Mouse (Mus musculus): ENCODE data around the gene Gabarap. TPM values are rescaled to one million over a fixed set of nuclear protein-coding genes. Genes with fewer than 3 reads are reported as not detected.

Gene Gabarap
- total and polyA plus RNA-seq, 3 experiments = 132 to 241 TPM; not detected in 1

DNA sequence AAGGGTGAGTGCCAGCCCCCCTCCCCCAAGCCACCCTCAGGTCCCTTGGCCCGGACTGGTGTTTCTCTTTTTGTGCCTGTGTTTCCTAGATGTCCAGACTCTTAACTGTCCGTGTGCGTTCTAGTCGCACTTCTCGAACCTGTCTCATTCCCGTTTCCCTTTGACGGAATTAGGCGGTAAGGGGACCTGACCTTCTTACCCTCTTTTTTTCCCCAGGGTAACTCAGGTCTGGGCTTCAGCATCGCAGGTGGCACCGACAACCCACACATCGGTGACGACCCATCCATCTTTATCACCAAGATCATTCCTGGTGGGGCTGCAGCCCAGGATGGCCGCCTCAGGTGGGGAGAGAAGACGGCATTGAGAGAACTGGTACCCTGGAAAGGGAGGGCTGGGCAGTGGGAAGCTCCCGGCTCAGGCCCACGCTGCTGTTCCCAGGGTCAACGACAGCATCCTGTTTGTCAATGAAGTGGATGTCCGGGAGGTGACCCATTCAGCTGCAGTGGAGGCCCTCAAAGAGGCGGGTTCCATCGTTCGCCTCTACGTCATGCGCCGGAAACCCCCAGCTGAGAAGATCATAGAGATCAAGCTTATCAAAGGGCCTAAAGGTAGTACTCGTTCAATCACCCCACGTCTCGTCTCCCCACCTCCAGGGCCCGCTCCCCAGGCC is 39.8 kb downstream of the Gabarap start:
- Histone ChIP-seq H3K4me1 (ENCODE audit: control insufficient read depth in 1 of 2, insufficient read depth in 2 of 2, low read length in 2 of 2) (peaks cover 0 to 9% of the 10 kb centered on the region in 2 experiments; a peak in 2 of 4 replicates), H3K27ac (ENCODE audit: control insufficient read depth, low read depth, low read length) (no peak overlapping the region), H3K27me3 (ENCODE audit: control insufficient read depth in 1 of 2, insufficient read depth in 2 of 2, low read length in 2 of 2) (no peaks in the 10 kb centered on the region), H3K4me3 (ENCODE audit: control insufficient read depth in 1 of 2, insufficient read depth in 1 of 2, low read depth in 2 of 2, low read length in 2 of 2) (no peak overlapping the region), H3K9ac (ENCODE audit: control insufficient read depth, low read depth, low read length, poor library complexity, severe bottlenecking) (no peak overlapping the region), H3K9me3 (replicated peaks; ENCODE audit: insufficient read depth, low read length) (no peaks in the 10 kb centered on the region), H3K79me2 (ENCODE audit: control insufficient read depth, insufficient read depth, low read length, poor library complexity) (no peaks in the 10 kb centered on the region), H3K36me3 (ENCODE audit: control insufficient read depth in 1 of 2, insufficient read depth in 2 of 2, low read length in 2 of 2) (peaks cover 0 to 3% of the 10 kb centered on the region in 2 experiments; a peak in 2 of 4 replicates)
- no peak for DNase-seq (ENCODE audit: low read depth, low spot score)
- no peak for TF ChIP-seq MAZ (IDR thresholded peaks at IDR 0.05; ENCODE audit: low read depth, low read length)

DNA sequence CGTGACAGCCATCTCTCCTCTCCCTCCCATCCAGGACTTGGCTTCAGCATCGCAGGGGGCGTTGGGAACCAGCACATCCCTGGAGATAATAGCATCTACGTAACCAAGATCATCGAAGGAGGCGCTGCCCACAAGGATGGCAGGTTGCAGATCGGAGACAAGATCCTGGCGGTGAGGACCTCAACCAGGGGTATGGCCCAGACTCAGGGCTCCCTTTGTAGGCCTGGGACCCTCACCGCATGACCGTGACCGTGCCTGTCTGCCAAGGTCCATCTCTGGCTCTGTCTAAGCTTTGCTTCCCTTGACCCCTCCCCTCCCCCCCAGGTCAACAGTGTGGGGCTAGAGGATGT is 40.4 kb downstream of the Gabarap start:
- Histone ChIP-seq H3K27me3 (ENCODE audit: control insufficient read depth in 1 of 2, insufficient read depth in 2 of 2, low read length in 2 of 2) (no peaks in the 10 kb centered on the region), H3K27ac (ENCODE audit: control insufficient read depth, low read depth, low read length) (no peak overlapping the region), H3K9ac (ENCODE audit: control insufficient read depth, low read depth, low read length, poor library complexity, severe bottlenecking) (no peak overlapping the region), H3K4me3 (ENCODE audit: control insufficient read depth in 1 of 2, insufficient read depth in 1 of 2, low read depth in 2 of 2, low read length in 2 of 2) (no peak overlapping the region), H3K36me3 (ENCODE audit: control insufficient read depth in 1 of 2, insufficient read depth in 2 of 2, low read length in 2 of 2) (peaks cover 0 to 3% of the 10 kb centered on the region in 2 experiments; a peak in 2 of 4 replicates), H3K4me1 (ENCODE audit: control insufficient read depth in 1 of 2, insufficient read depth in 2 of 2, low read length in 2 of 2) (peaks cover 0 to 9% of the 10 kb centered on the region in 2 experiments; a peak in 2 of 4 replicates), H3K79me2 (ENCODE audit: control insufficient read depth, insufficient read depth, low read length, poor library complexity) (no peaks in the 10 kb centered on the region), H3K9me3 (replicated peaks; ENCODE audit: insufficient read depth, low read length) (no peaks in the 10 kb centered on the region)
- no peak for TF ChIP-seq BHLHE40 (IDR thresholded peaks at IDR 0.05; ENCODE audit: borderline replicate concordance, low read depth, low read length)
- no peak for DNase-seq (ENCODE audit: low read depth, low spot score)

DNA sequence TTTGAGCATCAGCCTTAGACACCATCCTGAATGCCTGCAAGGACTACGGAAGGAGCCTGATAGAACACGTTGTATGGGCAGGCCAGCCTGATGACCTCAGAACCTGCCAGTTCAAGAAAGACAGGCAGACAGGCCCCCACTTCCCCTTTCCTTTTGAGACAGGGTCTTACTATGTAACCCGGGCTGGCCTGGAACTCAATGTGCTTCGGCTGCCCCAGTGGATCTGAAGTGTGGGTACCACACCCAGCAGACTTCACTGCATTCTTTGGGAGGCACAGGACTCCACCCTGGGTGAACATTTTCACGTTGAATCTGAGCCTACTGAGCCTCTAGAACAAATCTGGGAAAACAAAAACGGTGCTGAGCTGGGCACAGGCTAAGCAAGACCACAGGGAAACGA is 47.2 kb downstream of the Gabarap start:
- Histone ChIP-seq H3K79me2 (ENCODE audit: control insufficient read depth, insufficient read depth, low read length, poor library complexity) (no peaks in the 10 kb centered on the region), H3K36me3 (ENCODE audit: control insufficient read depth in 1 of 2, insufficient read depth in 2 of 2, low read length in 2 of 2) (no peaks in the 10 kb centered on the region), H3K27ac (ENCODE audit: control insufficient read depth, low read depth, low read length) (no peak overlapping the region), H3K9me3 (replicated peaks; ENCODE audit: insufficient read depth, low read length) (no peaks in the 10 kb centered on the region), H3K4me1 (ENCODE audit: control insufficient read depth in 1 of 2, insufficient read depth in 2 of 2, low read length in 2 of 2) (no peaks in the 10 kb centered on the region), H3K9ac (ENCODE audit: control insufficient read depth, low read depth, low read length, poor library complexity, severe bottlenecking) (no peak overlapping the region), H3K27me3 (ENCODE audit: control insufficient read depth in 1 of 2, insufficient read depth in 2 of 2, low read length in 2 of 2) (no peaks in the 10 kb centered on the region), H3K4me3 (ENCODE audit: control insufficient read depth in 1 of 2, insufficient read depth in 1 of 2, low read depth in 2 of 2, low read length in 2 of 2) (no peak overlapping the region)
- TF ChIP-seq MAFK (IDR thresholded peaks at IDR 0.05; ENCODE audit: borderline replicate concordance, low read depth, low read length) = no peak
- no peak for TF ChIP-seq BHLHE40 (IDR thresholded peaks at IDR 0.05; ENCODE audit: borderline replicate concordance, low read depth, low read length)
- TF ChIP-seq MAZ (IDR thresholded peaks at IDR 0.05; ENCODE audit: low read depth, low read length) = no peak
- no peak for TF ChIP-seq NRF1 (IDR thresholded peaks at IDR 0.05; ENCODE audit: insufficient read depth, low read depth, low read length, poor library complexity, severe bottlenecking)
- DNase-seq (ENCODE audit: low read depth, low spot score) = no peak

DNA sequence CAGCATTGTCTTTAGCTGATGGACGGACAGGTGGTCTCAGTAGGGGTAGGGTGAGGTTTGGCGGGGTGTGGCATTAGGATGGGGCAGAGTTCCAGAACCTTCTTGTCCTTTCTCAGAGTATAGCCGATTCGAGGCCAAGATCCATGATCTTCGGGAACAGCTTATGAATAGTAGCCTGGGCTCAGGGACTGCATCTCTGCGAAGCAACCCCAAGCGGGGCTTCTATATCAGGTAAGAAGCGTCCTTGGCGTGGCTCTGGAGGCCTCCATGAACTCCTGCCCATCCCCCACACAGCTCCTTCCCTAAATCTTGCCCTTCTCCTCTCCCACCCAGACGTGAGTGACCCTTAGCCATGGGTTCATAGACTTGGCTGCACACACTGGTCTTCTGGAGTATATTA is 48.7 kb downstream of the Gabarap start:
- Histone ChIP-seq H3K4me1 (ENCODE audit: control insufficient read depth in 1 of 2, insufficient read depth in 2 of 2, low read length in 2 of 2) (no peaks in the 10 kb centered on the region), H3K36me3 (ENCODE audit: control insufficient read depth in 1 of 2, insufficient read depth in 2 of 2, low read length in 2 of 2) (no peaks in the 10 kb centered on the region), H3K27ac (ENCODE audit: control insufficient read depth, low read depth, low read length) (no peak overlapping the region), H3K4me3 (ENCODE audit: control insufficient read depth in 1 of 2, insufficient read depth in 1 of 2, low read depth in 2 of 2, low read length in 2 of 2) (no peak overlapping the region), H3K9me3 (replicated peaks; ENCODE audit: insufficient read depth, low read length) (no peaks in the 10 kb centered on the region), H3K79me2 (ENCODE audit: control insufficient read depth, insufficient read depth, low read length, poor library complexity) (no peaks in the 10 kb centered on the region), H3K27me3 (ENCODE audit: control insufficient read depth in 1 of 2, insufficient read depth in 2 of 2, low read length in 2 of 2) (no peaks in the 10 kb centered on the region), H3K9ac (ENCODE audit: control insufficient read depth, low read depth, low read length, poor library complexity, severe bottlenecking) (no peak overlapping the region)
- TF ChIP-seq USF1 (IDR thresholded peaks at IDR 0.05; ENCODE audit: low read depth, low read length) = no peak
- DNase-seq (ENCODE audit: low read depth, low spot score) = no peak
